Mouse (Mus musculus): ENCODE measurements around the gene Pclaf.

Gene Pclaf

GRCm38 (mm10) chr9:65890143-65890628, at the start of gene Pclaf:
TSS of gene Pclaf (plus strand) at chr9:65890237.
- peak; percentile 53 to 54 for DNase-seq (ENCODE audit: low spot score in 2 of 2)

- no peak for DNase-seq (ENCODE audit: low spot score in 2 of 2)
Observed at GRCm38 (mm10) chr9:65844421-65845165, 45.4 kb upstream of the Pclaf start.

GRCm38 (mm10) chr9:65848154-65848553, 41.9 kb upstream of the Pclaf start:
- DNase-seq (ENCODE audit: low spot score in 2 of 2), result no peak

- no peak for DNase-seq (ENCODE audit: low spot score in 2 of 2)
Observed at GRCm38 (mm10) chr9:65850203-65850602, 39.8 kb upstream of the Pclaf start.

- no peak for DNase-seq (ENCODE audit: low spot score in 2 of 2)
Observed at GRCm38 (mm10) chr9:65859656-65860055, 30.4 kb upstream of the Pclaf start.

- peak; percentile 74 to 86 for DNase-seq (ENCODE audit: low spot score in 2 of 2)
Observed at GRCm38 (mm10) chr9:65884564-65885315, 5.3 kb upstream of the Pclaf start.

- no peak for DNase-seq (ENCODE audit: low spot score in 2 of 2)
Observed at GRCm38 (mm10) chr9:65891126-65891525, 1.1 kb downstream of the Pclaf start.

- no peak for DNase-seq (ENCODE audit: low spot score in 2 of 2)
Observed at GRCm38 (mm10) chr9:65896977-65897376, 6.9 kb downstream of the Pclaf start.

GRCm38 (mm10) chr9:65902879-65903278, 12.8 kb downstream of the Pclaf start:
- no peak for DNase-seq (ENCODE audit: low spot score in 2 of 2)

- no peak for DNase-seq (ENCODE audit: low spot score in 2 of 2)
Observed at GRCm38 (mm10) chr9:65903419-65903818, 13.4 kb downstream of the Pclaf start.

- peak; percentile 93 to 98 for DNase-seq (ENCODE audit: low spot score in 2 of 2)
Observed at GRCm38 (mm10) chr9:65908394-65909300, 18.6 kb downstream of the Pclaf start, which contains the start of the genes Trip4 and Csnk1g1. TSS of gene Trip4 (minus strand) at chr9:65908794. TSS of gene Csnk1g1 (plus strand) at chr9:65908924.

GRCm38 (mm10) chr9:65909301-65909801, 19.3 kb downstream of the Pclaf start:
- peak in 1 of 2 experiments; percentile 67 for DNase-seq (ENCODE audit: low spot score in 2 of 2)

GRCm38 (mm10) chr9:65909837-65910236, 19.8 kb downstream of the Pclaf start:
- DNase-seq (ENCODE audit: low spot score in 2 of 2), result no peak

GRCm38 (mm10) chr9:65913976-65914375, 23.9 kb downstream of the Pclaf start:
- no peak for DNase-seq (ENCODE audit: low spot score in 2 of 2)

GRCm38 (mm10) chr9:65917015-65917414, 27.0 kb downstream of the Pclaf start:
- DNase-seq (ENCODE audit: low spot score in 2 of 2), result no peak

GRCm38 (mm10) chr9:65928456-65928855, 38.4 kb downstream of the Pclaf start:
- DNase-seq (ENCODE audit: low spot score in 2 of 2), result no peak

GRCm38 (mm10) chr9:65929826-65930225, 39.8 kb downstream of the Pclaf start:
- DNase-seq (ENCODE audit: low spot score in 2 of 2), result no peak

GRCm38 (mm10) chr9:65937566-65937965, 47.5 kb downstream of the Pclaf start:
- DNase-seq (ENCODE audit: low spot score in 2 of 2), result no peak

GRCm38 (mm10) chr9:65951082-65951587, 61.1 kb downstream of the Pclaf start:
- DNase-seq (ENCODE audit: low spot score in 2 of 2), result no peak
